Mouse (Mus musculus) heart, postnatal 0 days (tissue): Measurements from ENCODE around the gene Olfr628. TPM values are rescaled to one million over a fixed set of nuclear protein-coding genes. Genes with fewer than 3 reads are reported as not detected.
"Not testable (repeated sequence)": the region's sequence is repeated elsewhere in the genome, so short reads cannot be mapped to it uniquely, and the experiment has no call there.

Experiments used
- ATAC-seq: fragments of 200-750 bp; cut with Nextera tagmentation; 2 replicates; pipeline ENCODE4 v1.8.0; 2017; ENCODE audit warnings: low read depth, moderate number of reproducible peaks, moderate library complexity; ENCODE audit not compliant: insufficient read depth
- DNase-seq: peaks from one replicate; pipeline ENCODE4 v3.0.0-alpha.2; 2016; ENCODE audit warnings: low spot score
- H3K27ac ChIP-seq: fragments of 300-500 bp; sonication (generic); 2 replicates; pipeline ENCODE4 v1.5.1; 2014; ENCODE audit warnings: low read depth, mild to moderate bottlenecking
- H3K27me3 ChIP-seq: fragments of 300-500 bp; sonication (generic); 2 replicates; pipeline ENCODE4 v1.6.1; 2014; ENCODE audit warnings: low read length, mixed read lengths; ENCODE audit not compliant: control insufficient read depth, insufficient read depth
- H3K36me3 ChIP-seq: fragments of 300-500 bp; sonication (generic); replicated peaks from 2 replicates; pipeline ENCODE4 v1.6.1; 2014; ENCODE audit warnings: low read length, mixed read lengths; ENCODE audit not compliant: control insufficient read depth, insufficient read depth
- H3K4me1 ChIP-seq: fragments of 300-500 bp; sonication (generic); 2 replicates; pipeline ENCODE4 v1.6.1; 2014; ENCODE audit warnings: antibody characterized with exemption; ENCODE audit not compliant: control insufficient read depth, insufficient read depth
- H3K4me2 ChIP-seq: fragments of 300-500 bp; sonication (generic); 2 replicates; pipeline ENCODE4 v1.6.1; 2014; ENCODE audit warnings: low read depth, mild to moderate bottlenecking, low read length, moderate library complexity
- H3K4me3 ChIP-seq: fragments of 300-500 bp; sonication (generic); 2 replicates; pipeline ENCODE4 v1.5.1; 2014; ENCODE audit warnings: low read depth, low read length
- H3K9ac ChIP-seq: fragments of 300-500 bp; sonication (generic); replicated peaks from 2 replicates; pipeline ENCODE4 v1.6.1; 2014; ENCODE audit warnings: low read depth, low read length, mixed read lengths
- H3K9me3 ChIP-seq: fragments of 300-500 bp; sonication (generic); replicated peaks from 2 replicates; pipeline ENCODE4 v1.6.1; 2016; ENCODE audit warnings: low read length; ENCODE audit not compliant: control insufficient read depth
- CTCF ChIP-seq: IDR thresholded peaks from 2 replicates; pipeline ENCODE4 v1.5.1; 2016; ENCODE audit warnings: antibody characterized with exemption, control low read depth, low read depth
- EP300 ChIP-seq: IDR thresholded peaks from 2 replicates; pipeline ENCODE4 v1.6.1; 2016; ENCODE audit warnings: antibody characterized with exemption, low read depth
- WGBS: fragments of 180-500 bp; shearing (Covaris S2); extraction: QIAGEN DNeasy Blood & Tissue Kit; methylation state at CpG from one replicate; pipeline ENCODE4 v1.1.7; 2014; 5-methylcytosine and 5-hydroxymethylcytosine counted together
- polyA plus RNA-seq: library from polyadenylated mRNA; unstranded; fragments of >200 nt; fragmentation: Nextera tagmentation; extraction: Ambion mirVana; gene quantifications from 2 replicates; pipeline ENCODE4 v1.2.1, GENCODE M21; 2015
- total RNA-seq: library from RNA; depleted of rRNA; stranded (reverse); fragments of >200 nt; gene quantifications from 2 replicates; pipeline ENCODE4 v1.2.3, GENCODE M21; 2014; ENCODE audit warnings: low replicate concordance

Gene Olfr628
- total and polyA plus RNA-seq, 2 experiments from 2014 or later = not detected

DNA sequence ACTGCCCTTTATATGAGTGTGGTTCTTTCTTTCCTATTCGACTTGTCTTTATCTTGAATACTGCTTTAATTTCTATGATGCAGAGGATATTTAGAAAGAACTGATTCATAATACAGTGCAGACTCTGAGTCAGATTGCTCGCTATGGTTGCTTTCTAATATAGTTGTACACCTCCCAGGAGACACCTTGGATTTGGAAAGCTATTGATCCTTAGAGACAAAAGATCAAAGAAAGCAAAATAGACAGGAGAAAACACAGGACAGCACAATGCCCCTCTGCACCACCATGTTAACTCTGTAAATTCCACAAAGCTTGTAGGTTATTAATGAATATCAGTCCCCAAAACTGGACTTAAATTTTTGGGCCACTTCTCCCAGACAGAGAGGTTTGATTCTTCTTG is 14.7 kb downstream of the Olfr628 start, which contains the start of gene Olfr629:
Gene Olfr629, minus strand, starts transcription at position 101 of the 400 bp plus-strand sequence.
- no peaks in the 10 kb centered on the region for H3K36me3 ChIP-seq
- no peaks in the 10 kb centered on the region for H3K9me3 ChIP-seq
- WGBS = 67% methylated on average over 2 of the region's 2 CpGs
- ATAC-seq = no peak
- TF ChIP-seq EP300 (no peak), CTCF (no peak)
- no peak within 1 kb of the TSS for H3K27ac ChIP-seq
- H3K4me3 ChIP-seq = no peak within 1 kb of the TSS
- H3K4me2 ChIP-seq = no peak within 1 kb of the TSS
- no peak for DNase-seq
- no peak within 1 kb of the TSS for H3K9ac ChIP-seq
- no peaks in the 10 kb centered on the region for H3K4me1 ChIP-seq
- no peaks in the 10 kb centered on the region for H3K27me3 ChIP-seq

DNA sequence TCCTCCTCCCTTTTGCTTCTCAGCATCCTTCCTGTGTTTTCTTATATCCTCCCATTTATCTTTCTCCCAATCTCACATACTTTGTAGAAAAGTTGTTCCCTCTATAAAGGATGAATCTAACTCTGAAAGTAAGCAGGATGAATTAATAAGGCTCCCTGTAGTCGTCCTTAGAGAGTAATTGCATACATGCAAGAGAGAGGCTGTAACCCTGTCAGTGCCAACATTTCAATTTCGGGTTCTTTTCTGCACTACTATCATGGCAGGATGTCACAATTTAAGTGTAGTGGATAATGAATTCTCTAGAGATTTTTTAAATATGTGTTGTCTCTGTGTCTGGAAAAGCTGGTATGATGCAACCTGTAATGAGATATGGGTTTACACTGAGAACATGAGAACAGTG is 27.1 kb downstream of the Olfr628 start, which contains the start of gene Olfr630:
Gene Olfr630, minus strand, starts transcription at position 101 of the 400 bp plus-strand sequence.
- Histone ChIP-seq H3K27ac (no peak within 1 kb of the TSS), H3K9ac (no peak within 1 kb of the TSS), H3K4me2 (no peak within 1 kb of the TSS), H3K27me3 (no peaks in the 10 kb centered on the region), H3K4me1 (no peaks in the 10 kb centered on the region), H3K36me3 (no peaks in the 10 kb centered on the region), H3K9me3 (no peaks in the 10 kb centered on the region), H3K4me3 (no peak within 1 kb of the TSS)
- no peak for TF ChIP-seq CTCF
- no peak for ATAC-seq
- 34% methylated on average over 2 of the region's 2 CpGs for WGBS
- no peak for DNase-seq

DNA sequence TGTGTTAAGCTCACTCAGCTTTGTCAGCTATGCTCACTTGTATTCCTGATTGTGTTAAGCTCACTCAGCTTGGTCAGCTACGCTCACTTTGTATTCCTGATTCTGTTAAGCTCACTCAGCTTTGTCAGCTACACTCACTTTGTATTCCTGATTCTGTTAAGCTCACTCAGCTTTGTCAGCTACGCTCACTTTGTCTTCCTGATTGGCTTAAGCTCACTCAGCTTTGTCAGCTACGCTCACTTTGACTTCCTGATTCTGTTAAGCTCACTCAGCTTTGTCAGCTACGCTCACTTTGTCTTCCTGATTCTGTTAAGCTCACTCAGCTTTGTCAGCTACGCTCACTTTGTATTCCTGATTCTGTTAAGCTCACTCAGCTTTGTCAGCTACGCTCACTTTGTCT is 32.0 kb downstream of the Olfr628 start:
- not testable (repeated sequence) for H3K9me3 ChIP-seq, H3K4me3 ChIP-seq, DNase-seq, H3K4me1 ChIP-seq, H3K4me2 ChIP-seq, H3K27me3 ChIP-seq, H3K9ac ChIP-seq, H3K27ac ChIP-seq, H3K36me3 ChIP-seq, ATAC-seq
- 74% methylated on average over 6 of the region's 6 CpGs for WGBS

DNA sequence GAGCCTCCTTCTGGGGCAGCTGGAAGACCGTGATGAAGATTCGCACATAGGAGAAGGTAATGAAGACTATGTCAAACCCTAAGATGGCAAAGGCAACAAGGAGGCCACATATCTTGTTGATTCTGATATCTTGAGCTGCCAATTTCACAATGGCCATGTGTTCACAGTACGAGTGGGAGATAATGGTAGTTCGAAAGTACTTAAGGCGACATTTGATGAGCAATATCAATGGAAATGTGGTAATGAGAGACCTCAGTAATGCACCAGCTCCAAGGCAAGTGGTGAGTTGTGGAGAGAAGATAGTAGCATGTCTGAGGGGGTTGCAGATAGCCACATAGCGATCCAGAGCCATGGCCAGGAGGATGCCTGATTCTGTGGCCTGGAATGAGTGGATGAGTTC is 37.5 kb downstream of the Olfr628 start:
- ATAC-seq, H3K27me3 ChIP-seq, H3K4me2 ChIP-seq, H3K9ac ChIP-seq, DNase-seq, H3K9me3 ChIP-seq, H3K27ac ChIP-seq, H3K4me1 ChIP-seq, H3K4me3 ChIP-seq, H3K36me3 ChIP-seq: not testable (repeated sequence)
- WGBS = 59% methylated on average over 6 of the region's 6 CpGs

DNA sequence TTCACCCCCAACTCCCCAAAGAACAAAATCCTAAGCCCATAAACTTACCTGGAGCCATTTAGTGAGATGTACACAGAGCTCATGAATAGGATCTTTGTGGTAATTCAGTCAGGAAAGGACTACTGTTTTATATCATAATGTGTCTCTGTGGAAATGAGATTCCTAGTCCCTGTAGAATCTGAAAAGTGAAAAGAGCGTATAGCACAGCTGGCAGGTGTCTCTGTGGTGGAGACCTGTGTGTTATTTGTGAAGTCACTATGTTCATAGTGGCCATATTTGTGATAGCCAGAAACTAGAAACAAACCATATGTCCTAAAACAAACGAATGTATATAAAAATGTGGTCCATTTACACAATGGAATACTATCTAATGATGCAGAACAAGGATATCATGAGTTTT is 41.3 kb downstream of the Olfr628 start, which contains the start of gene Olfr69:
Gene Olfr69, minus strand, starts transcription at position 101 of the 400 bp plus-strand sequence.
- Histone ChIP-seq H3K9me3 (no peaks in the 10 kb centered on the region), H3K4me2 (no peak within 1 kb of the TSS), H3K4me3 (no peak within 1 kb of the TSS), H3K9ac (no peak within 1 kb of the TSS), H3K4me1 (no peaks in the 10 kb centered on the region), H3K36me3 (no peaks in the 10 kb centered on the region), H3K27ac (no peak within 1 kb of the TSS), H3K27me3 (no peaks in the 10 kb centered on the region)
- ATAC-seq (no peak), DNase-seq (no peak)
- WGBS = 66% methylated on average over 2 of the region's 2 CpGs
- TF ChIP-seq CTCF (no peak), EP300 (no peak)

DNA sequence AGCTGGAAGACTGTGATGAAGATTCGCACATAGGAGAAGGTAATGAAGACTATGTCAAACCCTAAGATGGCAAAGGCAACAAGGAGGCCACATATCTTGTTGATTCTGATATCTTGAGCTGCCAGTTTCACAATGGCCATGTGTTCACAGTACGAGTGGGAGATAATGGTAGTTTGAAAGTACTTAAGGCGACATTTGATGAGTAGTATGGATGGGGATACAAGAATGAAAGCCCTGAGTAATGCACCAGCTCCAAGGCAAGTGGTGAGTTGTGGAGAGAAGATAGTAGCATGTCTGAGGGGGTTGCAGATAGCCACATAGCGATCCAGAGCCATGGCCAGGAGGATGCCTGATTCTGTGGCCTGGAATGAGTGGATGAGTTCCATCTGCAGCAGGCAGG is 47.5 kb downstream of the Olfr628 start:
- H3K36me3 ChIP-seq, H3K4me1 ChIP-seq, DNase-seq, H3K4me3 ChIP-seq, H3K27ac ChIP-seq, ATAC-seq, H3K27me3 ChIP-seq, H3K9ac ChIP-seq, H3K4me2 ChIP-seq, H3K9me3 ChIP-seq: not testable (repeated sequence)
- WGBS = 45% methylated on average over 3 of the region's 4 CpGs
